Mouse (Mus musculus) B cell, adult 62 days (primary cell): Measurements from ENCODE around the gene Tm9sf4. TPM values are rescaled to one million over a fixed set of nuclear protein-coding genes. Genes with fewer than 3 reads are reported as not detected.

Experiments used
- total RNA-seq: library from RNA; stranded (reverse); gene quantifications from 4 replicates; pipeline ENCODE4 v1.2.4, GENCODE M21; 2023

The Tm9sf4 gene
- 75.6 to 97.6 TPM (median 84.2 TPM) in 4 replicates for total RNA-seq

GRCm38 (mm10) chr2:153160844-153161683, at the start of gene Tm9sf4:
Gene Tm9sf4, plus strand, starts transcription at chr2:153161303.

DNA sequence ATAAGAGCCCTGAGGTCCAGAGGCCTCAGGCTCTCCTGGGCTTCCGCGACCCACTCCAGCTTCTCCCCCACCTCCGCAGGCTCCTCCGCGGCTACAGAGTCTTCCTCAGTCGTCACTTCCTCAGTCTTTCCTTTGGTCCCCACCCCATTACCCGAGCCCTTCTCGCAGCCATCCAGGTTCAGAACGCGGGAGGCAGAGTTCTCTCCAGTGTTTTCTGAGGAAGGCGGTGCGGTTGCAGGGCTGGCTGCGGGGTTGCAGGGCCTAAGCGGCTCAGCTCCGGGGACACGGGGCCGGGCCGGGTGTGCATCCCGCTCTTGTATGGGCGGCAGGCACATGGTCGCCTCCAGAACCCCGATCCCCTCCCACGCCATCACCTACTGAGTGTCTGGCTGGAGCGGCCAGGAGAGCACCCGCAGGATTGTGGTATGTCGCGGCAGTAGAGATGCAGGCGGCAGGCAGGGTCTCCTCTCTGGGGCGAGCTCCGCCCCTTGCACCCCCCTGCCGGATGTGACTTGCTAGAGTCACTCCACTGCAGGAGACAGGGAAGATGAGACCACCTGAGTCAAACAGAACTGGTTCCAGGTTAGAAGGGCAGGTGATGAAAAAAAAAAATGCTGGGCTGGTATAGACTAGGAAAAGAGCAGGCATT, 64.0 kb downstream of the Tm9sf4 start, which contains the start of gene Tspyl3:
TSS of gene Tspyl3 (minus strand) at position 496 of the 649 bp plus-strand sequence.

DNA sequence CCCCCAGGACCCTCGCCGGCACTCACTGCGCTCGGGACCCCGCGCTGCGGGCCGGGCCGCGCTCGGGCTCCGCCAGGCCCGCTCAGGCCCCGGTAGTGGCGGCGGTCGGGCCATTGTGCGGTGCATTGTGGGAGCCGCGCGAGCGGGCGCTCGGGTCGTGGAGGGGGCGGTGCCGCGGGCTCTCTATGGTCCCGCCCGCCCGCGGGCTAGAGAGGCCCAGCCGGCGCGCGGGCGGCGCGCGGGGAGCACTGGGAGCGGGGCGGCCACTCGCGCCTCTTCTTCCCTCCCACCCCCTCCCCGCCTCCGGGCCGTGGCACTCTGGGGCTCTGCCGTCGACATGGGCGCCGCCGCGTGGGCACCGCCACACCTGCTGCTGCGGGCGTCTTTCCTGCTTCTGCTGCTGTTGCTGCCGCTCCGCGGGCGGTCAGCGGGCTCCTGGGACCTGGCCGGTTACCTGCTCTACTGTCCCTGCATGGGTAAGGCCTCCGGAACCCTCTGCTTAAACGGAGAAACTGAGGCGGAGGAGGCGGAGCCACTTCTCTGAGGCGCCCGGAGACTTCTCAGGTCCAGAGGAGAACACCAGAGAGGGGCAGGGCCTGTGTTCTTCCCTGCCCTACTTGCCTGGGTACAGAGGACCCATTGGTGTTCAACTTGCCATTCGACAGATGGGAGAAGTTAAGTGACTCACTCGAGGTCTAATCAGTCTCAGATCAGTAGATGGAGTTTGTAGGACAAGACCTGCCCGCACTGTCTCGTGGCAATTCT, 80.3 kb downstream of the Tm9sf4 start, which contains the start of the genes Plagl2 and Pofut1:
TSS of gene Plagl2 (minus strand) at position 177 of the 765 bp plus-strand sequence.
TSS of gene Pofut1 (plus strand) at position 284 of the 765 bp plus-strand sequence.

Other genes starting within 250 kb of the Tm9sf4 start
- not detected in 4 replicates for gene Mylk2, start 250.0 kb upstream of the Tm9sf4 start, total RNA-seq
- gene Foxs1, start 228.1 kb upstream of the Tm9sf4 start, total RNA-seq: not detected in 4 replicates
- gene Dusp15, start 209.6 kb upstream of the Tm9sf4 start, total RNA-seq: not detected in 4 replicates
- gene Ttll9, start 198.8 kb upstream of the Tm9sf4 start, total RNA-seq: not detected in 4 replicates
- 48.6 to 58.9 TPM (median 58.5 TPM) in 4 replicates for gene Pdrg1, start 145.9 kb upstream of the Tm9sf4 start, total RNA-seq
- gene Xkr7, start 129.5 kb upstream of the Tm9sf4 start, total RNA-seq: not detected in 4 replicates
- gene Ccm2l, start 95.3 kb upstream of the Tm9sf4 start, total RNA-seq: not detected in 4 replicates
- gene Hck, start 52.8 kb upstream of the Tm9sf4 start, total RNA-seq: 123 to 143 TPM (median 132 TPM) in 4 replicates
- 13.4 to 16.4 TPM (median 15.2 TPM) in 4 replicates for gene Tspyl3, start 64.1 kb downstream of the Tm9sf4 start, total RNA-seq
- 22.9 to 27.3 TPM (median 23.7 TPM) in 4 replicates for gene Plagl2, start 80.1 kb downstream of the Tm9sf4 start, total RNA-seq
- gene Pofut1, start 80.2 kb downstream of the Tm9sf4 start, total RNA-seq: 30.1 to 32.5 TPM (median 32.0 TPM) in 4 replicates
- gene Kif3b, start 130.1 kb downstream of the Tm9sf4 start, total RNA-seq: 17.0 to 18.7 TPM (median 18.3 TPM) in 4 replicates
- gene Asxl1, start 184.5 kb downstream of the Tm9sf4 start, total RNA-seq: 50.0 to 53.1 TPM (median 52.6 TPM) in 4 replicates